Mouse (Mus musculus): ENCODE data around the gene Olfr115. TPM values are rescaled to one million over a fixed set of nuclear protein-coding genes. Genes with fewer than 3 reads are reported as not detected.

Gene Olfr115
- not detected for total RNA-seq (2023)

DNA sequence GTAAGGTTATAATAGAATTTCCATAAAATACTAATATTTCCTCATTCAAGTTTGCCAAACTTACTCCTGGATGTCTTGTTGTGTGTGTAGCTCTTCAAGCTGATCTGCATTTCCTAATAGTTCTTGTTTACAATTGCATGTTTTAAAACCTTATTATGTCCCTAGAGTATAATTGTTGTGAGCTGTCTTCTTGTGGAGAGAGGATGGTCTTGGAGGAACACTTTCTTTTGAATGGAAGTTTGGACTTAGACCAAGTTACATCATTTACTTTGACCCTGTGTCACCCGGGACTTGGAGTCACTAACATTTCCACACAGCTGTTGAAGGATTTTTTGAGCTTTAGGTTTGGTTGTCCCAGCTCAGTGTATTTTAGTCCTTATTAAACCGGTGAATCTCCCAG, at the start of gene Olfr115, which contains the start of gene Olfr116:
Gene Olfr115 (minus strand): TSS at position 101 of the 400 bp plus-strand sequence.
Gene Olfr116 (minus strand): TSS at position 191 of the 400 bp plus-strand sequence.

DNA sequence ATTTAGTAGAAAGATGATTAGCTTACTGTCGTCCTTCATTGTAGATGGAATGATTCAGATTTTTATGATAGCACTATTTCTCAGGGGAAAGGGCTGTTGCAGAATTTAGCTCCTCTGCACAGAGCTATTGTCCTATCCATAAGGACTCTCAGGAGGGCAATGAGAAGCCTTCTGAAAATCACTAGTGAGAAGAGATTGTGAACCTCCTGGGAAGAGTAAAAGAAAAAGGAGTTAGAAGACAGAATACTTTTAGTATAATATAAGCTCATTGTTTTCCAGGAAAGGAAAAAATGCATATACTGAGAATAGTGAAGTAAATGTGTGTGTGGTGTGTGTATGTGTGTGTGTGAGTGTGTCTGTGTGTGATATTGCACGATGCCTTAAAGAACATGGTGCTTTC, 39.8 kb upstream of the Olfr115 start, which contains the start of gene Olfr118:
Gene Olfr118 (plus strand): TSS at position 301 of the 400 bp plus-strand sequence.

DNA sequence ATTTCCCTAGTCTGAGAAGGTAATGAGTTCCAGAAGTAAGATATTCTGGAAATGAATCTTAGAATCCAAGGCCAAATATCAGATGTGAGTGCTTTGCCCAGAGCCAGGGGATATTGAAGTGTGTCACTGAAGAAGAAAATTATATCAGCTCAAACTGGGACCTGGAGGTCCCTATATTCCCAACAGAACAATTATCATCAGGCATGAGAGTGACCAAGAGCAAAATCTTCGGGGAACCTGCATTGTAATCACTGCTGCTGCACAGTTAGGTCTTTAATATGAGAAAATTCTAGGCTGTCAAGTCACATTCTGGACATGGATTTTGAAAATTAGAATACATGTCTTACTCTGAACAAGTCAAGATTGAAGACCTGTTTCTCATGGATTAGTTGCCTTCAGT, 36.8 kb upstream of the Olfr115 start, which contains the start of gene Olfr117:
Gene Olfr117 (minus strand): TSS at position 101 of the 400 bp plus-strand sequence.

DNA sequence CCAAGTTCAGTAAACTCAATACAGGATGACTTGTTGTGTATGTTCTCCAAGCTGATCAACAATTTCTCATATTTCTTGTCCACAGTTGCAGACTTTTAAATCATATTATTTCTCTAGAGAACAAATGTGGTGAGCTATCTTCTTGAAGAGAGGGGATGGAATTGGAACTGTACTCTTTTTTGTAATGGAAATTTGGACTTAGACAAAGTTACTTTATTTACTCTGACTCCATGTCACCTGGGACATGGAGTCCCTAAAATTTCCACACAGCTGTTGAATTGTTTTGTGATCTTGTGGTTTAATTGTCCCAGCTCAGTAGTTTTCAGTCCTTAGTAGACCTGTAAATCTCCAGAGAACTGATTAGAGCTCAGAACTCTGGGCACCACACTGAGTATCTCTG, 34.3 kb downstream of the Olfr115 start, which contains the start of gene Olfr114:
Gene Olfr114 (minus strand): TSS at position 101 of the 400 bp plus-strand sequence.

DNA sequence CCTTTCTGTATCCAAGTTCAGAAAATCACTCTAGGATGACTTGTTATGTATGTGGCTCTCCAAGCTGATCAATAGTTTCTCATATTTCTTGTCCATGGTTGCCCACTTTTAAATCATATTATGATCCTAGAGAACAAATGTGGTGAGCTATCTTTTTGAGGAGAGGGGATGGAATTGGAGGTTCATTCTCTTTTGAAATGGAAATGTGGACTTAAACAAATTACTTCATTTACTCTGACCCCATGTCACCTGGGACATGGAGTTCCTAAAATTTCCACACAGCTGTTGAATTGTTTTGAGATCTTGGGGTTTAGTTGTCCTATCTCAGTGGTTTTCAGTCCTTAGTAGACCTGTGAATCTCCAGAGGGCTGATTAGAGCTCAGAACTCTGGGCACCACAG, 49.3 kb downstream of the Olfr115 start, which contains the start of gene Olfr113:
Gene Olfr113 (minus strand): TSS at position 101 of the 400 bp plus-strand sequence.

DNA sequence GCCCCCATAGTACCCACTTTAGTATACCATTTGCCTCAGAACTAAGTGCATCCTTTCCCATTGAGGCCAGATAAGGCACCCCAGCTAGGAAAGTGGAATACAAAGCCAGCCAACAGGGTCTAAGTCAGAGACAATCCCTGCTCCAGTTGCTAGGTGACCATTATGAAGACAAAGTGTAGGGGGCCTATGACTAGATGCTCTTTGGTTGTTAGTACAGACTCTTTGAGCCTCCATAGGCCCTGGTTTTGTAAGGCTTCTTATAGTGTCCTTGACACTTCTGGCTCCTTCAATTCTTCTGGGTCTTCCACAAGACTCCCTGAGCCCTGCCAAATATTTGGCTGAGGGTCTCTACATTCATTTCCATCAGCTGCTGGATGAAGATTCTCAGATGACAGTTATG, 57.6 kb downstream of the Olfr115 start, which contains the start of gene Olfr112:
Gene Olfr112 (minus strand): TSS at position 101 of the 400 bp plus-strand sequence.

Other genes starting within 250 kb of the Olfr115 start
- not detected for gene Olfr105-ps, start 248.1 kb downstream of the Olfr115 start, total RNA-seq (2023)
- not detected for gene Olfr106-ps, start 236.7 kb downstream of the Olfr115 start, total RNA-seq (2023)
- gene Olfr107, start 227.9 kb downstream of the Olfr115 start, total RNA-seq (2023): not detected
- gene Olfr108, start 181.6 kb downstream of the Olfr115 start, total RNA-seq (2023): not detected
- not detected for gene Olfr109, start 168.2 kb downstream of the Olfr115 start, total RNA-seq (2023)
- gene H2-M2, start 143.6 kb downstream of the Olfr115 start, total RNA-seq (2023): not detected
- gene Olfr110, start 134.6 kb downstream of the Olfr115 start, total RNA-seq (2023): not detected
- gene Olfr111, start 119.1 kb downstream of the Olfr115 start, total RNA-seq (2023): not detected
- gene Olfr112, start 57.7 kb downstream of the Olfr115 start, total RNA-seq (2023): not detected
- gene Olfr113, start 49.4 kb downstream of the Olfr115 start, total RNA-seq (2023): not detected
- gene Olfr114, start 34.4 kb downstream of the Olfr115 start, total RNA-seq (2023): not detected
- not detected for gene Olfr116, start 90 bp upstream of the Olfr115 start, total RNA-seq (2023)
- not detected for gene Olfr117, start 36.7 kb upstream of the Olfr115 start, total RNA-seq (2023)
- not detected for gene Olfr118, start 39.9 kb upstream of the Olfr115 start, total RNA-seq (2023)
- gene Olfr119, start 69.5 kb upstream of the Olfr115 start, total RNA-seq (2023): not detected
- not detected for gene Olfr120, start 94.7 kb upstream of the Olfr115 start, total RNA-seq (2023)
- not detected for gene Olfr121, start 121.7 kb upstream of the Olfr115 start, total RNA-seq (2023)
- not detected for gene Olfr122, start 141.5 kb upstream of the Olfr115 start, total RNA-seq (2023)
- not detected for gene Olfr123, start 166.4 kb upstream of the Olfr115 start, total RNA-seq (2023)
- not detected for gene Olfr124, start 172.8 kb upstream of the Olfr115 start, total RNA-seq (2023)
- gene Olfr125, start 205.8 kb upstream of the Olfr115 start, total RNA-seq (2023): not detected
- not detected for gene Olfr126, start 220.4 kb upstream of the Olfr115 start, total RNA-seq (2023)

All from CD4-positive naive resting alpha-beta T cell, adult 57 days (primary cell).